8 mouse cellular contexts compared by ENCODE assay signal in genomic region chr2:135323955-135324302, GRCm38 (mm10).
DNase-seq lines count a peak whose midpoint lies in the region; ATAC-seq lines count a peak whose summit lies in the region.

No protein-coding gene starts in this region.

- H3K4me2 ChIP-seq in hindbrain, embryonic 16.5 days (ENCODE audit: low read length) = peak overlapping the region; percentile 45

- H3K27me3 ChIP-seq in hindbrain, embryonic 16.5 days (replicated peaks; ENCODE audit: control insufficient read depth, insufficient read depth, low read length) = no peaks in the 10 kb centered on the region

- no peaks in the 10 kb centered on the region; the same call in 1 of the 2 replicates for H3K36me3 ChIP-seq in hindbrain, embryonic 16.5 days (ENCODE audit: control insufficient read depth, insufficient read depth, low read length)

- WGBS in hindbrain, embryonic 16.5 days = 27% methylated on average over 4 of the region's 4 CpGs

- DNase-seq in adrenal gland, adult 2 months = peak; percentile 72
- DNase-seq in cerebellum, postnatal 25 days = peak; percentile 90 to 94
- DNase-seq in frontal cortex, postnatal 25 days (ENCODE audit: low spot score in 2 of 2) = peak; percentile 49 to 65
- peak; percentile 85 for DNase-seq in left cerebral cortex, adult 18-20 months (ENCODE audit: low spot score in 2 of 2)
- peak; percentile 93 for DNase-seq in right cerebral cortex, postnatal 4 days

- peak overlapping the region; percentile 19; the same call in 1 of the 2 replicates for H3K9ac ChIP-seq in hindbrain, embryonic 16.5 days (ENCODE audit: low read depth, low read length)

- ATAC-seq in hindbrain, embryonic 16.5 days = peak; percentile 92
- ATAC-seq in megakaryocyte, adult 5-6 weeks (ENCODE audit: poor library complexity, severe bottlenecking) = peak; percentile 49
- ATAC-seq in erythroid progenitor cell, adult 5-6 weeks (replicated peaks; ENCODE audit: low FRiP score, poor library complexity, severe bottlenecking) = no peak

- peak overlapping the region; percentile 34 for H3K4me3 ChIP-seq in hindbrain, embryonic 16.5 days (ENCODE audit: low read length)

- peak overlapping the region; percentile 54; the same call in 1 of the 2 replicates for H3K27ac ChIP-seq in hindbrain, embryonic 16.5 days (ENCODE audit: low read depth, low read length)

- H3K9me3 ChIP-seq in hindbrain, embryonic 16.5 days (ENCODE audit: control insufficient read depth, low read length) = no peaks in the 10 kb centered on the region

- H3K4me1 ChIP-seq in hindbrain, embryonic 16.5 days (ENCODE audit: control insufficient read depth, insufficient read depth, low read depth, low read length) = peaks cover 3% of the 10 kb centered on the region; the same call in 1 of the 2 replicates
